Mouse (Mus musculus): Measurements from ENCODE around the gene F2.

Gene F2

DNA sequence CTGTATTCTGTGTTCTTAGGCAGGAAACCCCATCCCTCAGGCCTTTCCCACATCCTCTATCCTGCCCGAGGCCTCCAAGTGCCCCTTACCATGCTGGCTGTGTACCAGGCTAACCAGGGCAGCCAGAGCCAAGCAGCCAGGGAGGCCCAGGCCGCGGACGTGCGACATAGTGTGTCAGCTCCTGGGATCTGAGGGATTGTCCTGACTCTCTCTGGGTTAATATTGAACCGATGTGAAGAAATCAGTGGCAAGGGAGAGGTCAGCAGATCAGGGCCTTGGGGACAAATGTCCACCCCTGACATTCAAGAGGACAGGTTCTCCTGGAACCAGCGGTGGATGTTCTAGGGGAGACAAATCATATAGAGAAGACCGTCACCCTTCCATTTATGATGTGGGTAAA is at the start of gene F2:
TSS of gene F2 (minus strand) at position 186 of the 400 bp plus-strand sequence.
- no peak for DNase-seq (ENCODE audit: low read depth in 2 of 2, low spot score in 2 of 2)

DNA sequence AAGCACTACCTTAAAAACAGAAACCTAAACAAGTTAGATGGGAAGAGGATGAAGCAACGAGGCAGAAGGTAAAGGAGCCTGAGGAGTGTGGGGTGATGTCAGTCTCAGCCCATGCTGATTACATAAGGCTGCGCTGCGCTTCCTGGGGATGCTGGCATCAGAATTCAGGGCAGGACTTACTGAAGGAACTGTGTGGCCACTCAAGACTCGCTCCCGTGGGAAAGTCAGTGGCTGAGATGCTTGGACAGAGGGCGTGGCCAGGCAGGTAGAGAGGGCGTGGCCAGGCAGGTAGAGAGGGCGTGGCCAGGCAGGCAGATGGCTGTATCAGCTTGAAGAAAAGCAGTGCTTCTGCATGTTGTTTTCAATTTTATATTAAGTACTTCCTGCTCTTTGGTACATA is 47.7 kb upstream of the F2 start:
- no peak for DNase-seq (ENCODE audit: low read depth in 2 of 2, low spot score in 2 of 2)

GRCm38 (mm10) chr2:91682850-91683249 is 46.6 kb upstream of the F2 start:
- DNase-seq (ENCODE audit: low read depth in 2 of 2, low spot score in 2 of 2), result peak in 1 of 2 experiments; percentile 9

DNA sequence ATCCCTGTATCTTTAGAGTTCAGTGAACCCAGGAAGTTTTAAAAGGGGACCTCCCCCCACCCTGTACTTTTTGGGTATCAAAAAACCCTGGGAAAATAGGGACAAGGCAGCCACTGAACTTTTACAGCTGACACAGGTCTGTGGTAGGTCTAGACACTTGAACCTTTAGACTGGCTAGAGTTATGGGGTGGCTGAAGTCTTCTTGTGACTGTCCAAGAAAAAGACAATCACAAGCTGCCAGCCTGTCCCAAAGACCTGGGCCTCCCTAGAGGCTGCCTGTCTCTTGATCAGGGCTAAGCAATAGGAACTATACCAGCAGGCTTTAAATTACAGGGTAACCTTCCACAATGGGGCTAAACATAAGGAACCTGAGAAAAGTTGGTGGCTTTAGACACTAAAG is 40.7 kb upstream of the F2 start:
- no peak for DNase-seq (ENCODE audit: low read depth in 2 of 2, low spot score in 2 of 2)

DNA sequence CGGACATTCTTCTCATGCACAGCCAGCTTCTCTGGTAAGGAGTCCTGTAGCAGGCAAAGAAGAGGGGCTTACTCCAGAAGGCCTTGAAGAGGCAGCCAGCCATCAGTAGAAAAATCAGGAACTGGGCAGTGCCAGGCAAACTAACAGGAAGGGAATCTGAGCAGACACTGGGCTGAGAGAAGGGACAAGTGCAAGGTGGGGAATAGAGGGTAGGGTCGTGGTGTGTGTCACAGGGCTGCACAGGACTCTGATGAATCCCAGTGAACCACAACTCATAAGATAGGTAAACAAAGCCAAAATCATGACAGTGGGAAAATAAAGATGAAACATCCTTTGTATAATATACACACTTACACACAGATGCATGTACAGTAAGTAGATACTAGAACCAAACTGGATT is 40.2 kb upstream of the F2 start:
- DNase-seq (ENCODE audit: low read depth in 2 of 2, low spot score in 2 of 2), result no peak

- no peak for DNase-seq (ENCODE audit: low read depth in 2 of 2, low spot score in 2 of 2)
Measured at GRCm38 (mm10) chr2:91674895-91675294, 38.7 kb upstream of the F2 start.

- DNase-seq (ENCODE audit: low read depth in 2 of 2, low spot score in 2 of 2), result no peak
Measured at GRCm38 (mm10) chr2:91673587-91673986, 37.4 kb upstream of the F2 start.

GRCm38 (mm10) chr2:91670038-91670437 is 33.8 kb upstream of the F2 start:
- DNase-seq (ENCODE audit: low read depth in 2 of 2, low spot score in 2 of 2), result no peak

- DNase-seq (ENCODE audit: low read depth in 2 of 2, low spot score in 2 of 2), result no peak
Measured at GRCm38 (mm10) chr2:91669326-91669725, 33.1 kb upstream of the F2 start.

GRCm38 (mm10) chr2:91667747-91668146 is 31.5 kb upstream of the F2 start:
- DNase-seq (ENCODE audit: low read depth in 2 of 2, low spot score in 2 of 2), result no peak

GRCm38 (mm10) chr2:91666386-91666910 is 30.2 kb upstream of the F2 start:
- DNase-seq (ENCODE audit: low read depth in 2 of 2, low spot score in 2 of 2), result no peak

GRCm38 (mm10) chr2:91664780-91665179 is 28.6 kb upstream of the F2 start:
- no peak for DNase-seq (ENCODE audit: low read depth in 2 of 2, low spot score in 2 of 2)

DNA sequence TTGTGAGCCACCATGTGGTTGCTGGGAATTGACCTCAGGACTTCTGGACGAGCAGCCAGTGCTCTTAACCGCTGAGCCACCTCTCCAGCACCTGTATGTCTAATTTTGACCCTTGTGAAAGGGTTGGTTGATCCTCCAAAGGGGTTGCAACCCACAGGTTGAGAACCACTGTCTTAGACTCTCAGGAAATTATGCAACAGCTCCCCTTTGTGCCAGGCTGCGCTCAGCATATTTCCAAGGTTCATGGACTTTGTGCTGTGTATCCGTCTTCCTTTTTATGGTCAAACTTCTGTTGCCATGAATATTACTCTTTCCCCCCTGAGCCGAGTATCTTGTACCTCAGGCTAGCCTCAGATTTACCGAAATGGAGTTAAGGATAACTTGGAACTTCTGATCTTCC is 24.8 kb upstream of the F2 start:
- no peak for DNase-seq (ENCODE audit: low read depth in 2 of 2, low spot score in 2 of 2)

DNA sequence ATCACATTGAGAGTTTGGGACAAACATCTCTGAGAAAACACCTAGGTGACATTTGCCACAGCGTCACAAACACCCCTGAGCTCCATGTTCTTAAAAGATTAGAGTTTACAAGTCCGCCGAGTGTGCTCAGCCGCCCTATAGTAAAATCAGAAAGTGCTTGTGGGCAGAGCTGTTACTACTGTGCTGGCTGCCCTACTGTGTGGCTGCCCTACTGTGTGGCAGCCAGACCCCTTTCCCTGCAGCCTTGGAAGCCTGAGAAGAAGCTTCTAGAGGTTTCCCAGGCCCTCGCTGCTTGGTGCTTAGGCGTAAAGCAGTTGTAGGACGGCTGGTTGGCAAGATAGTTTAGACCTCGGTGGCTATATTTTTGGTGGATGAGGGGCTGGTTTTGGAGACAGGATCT is 23.4 kb upstream of the F2 start:
- DNase-seq (ENCODE audit: low read depth in 2 of 2, low spot score in 2 of 2), result no peak

- DNase-seq (ENCODE audit: low read depth in 2 of 2, low spot score in 2 of 2), result no peak
Measured at GRCm38 (mm10) chr2:91656774-91657173, 20.6 kb upstream of the F2 start.

- DNase-seq (ENCODE audit: low read depth in 2 of 2, low spot score in 2 of 2), result no peak
Measured at GRCm38 (mm10) chr2:91655827-91656226, 19.6 kb upstream of the F2 start.

DNA sequence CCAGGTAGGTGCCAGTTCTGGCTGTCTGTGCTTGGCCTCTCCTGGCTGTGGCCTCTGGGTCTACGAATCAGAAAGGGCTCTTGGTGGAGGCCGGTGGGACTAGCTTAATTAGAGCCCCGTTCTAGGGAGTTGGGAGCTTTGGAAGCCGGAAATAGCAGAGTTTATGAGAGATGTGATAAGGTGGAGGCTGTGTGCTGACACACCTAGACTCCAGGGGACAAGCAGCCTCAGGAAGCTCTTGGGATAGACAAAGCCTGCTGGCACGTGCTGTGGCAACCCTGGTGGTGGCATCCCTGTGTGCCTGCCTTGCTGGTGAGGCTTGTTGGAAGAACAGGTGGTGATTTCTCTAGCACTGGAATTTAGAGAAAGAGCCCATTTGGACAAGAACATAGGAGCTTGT is 19.2 kb upstream of the F2 start:
- DNase-seq (ENCODE audit: low read depth in 2 of 2, low spot score in 2 of 2), result no peak

- no peak for DNase-seq (ENCODE audit: low read depth in 2 of 2, low spot score in 2 of 2)
Measured at GRCm38 (mm10) chr2:91652863-91653262, 16.6 kb upstream of the F2 start.

DNA sequence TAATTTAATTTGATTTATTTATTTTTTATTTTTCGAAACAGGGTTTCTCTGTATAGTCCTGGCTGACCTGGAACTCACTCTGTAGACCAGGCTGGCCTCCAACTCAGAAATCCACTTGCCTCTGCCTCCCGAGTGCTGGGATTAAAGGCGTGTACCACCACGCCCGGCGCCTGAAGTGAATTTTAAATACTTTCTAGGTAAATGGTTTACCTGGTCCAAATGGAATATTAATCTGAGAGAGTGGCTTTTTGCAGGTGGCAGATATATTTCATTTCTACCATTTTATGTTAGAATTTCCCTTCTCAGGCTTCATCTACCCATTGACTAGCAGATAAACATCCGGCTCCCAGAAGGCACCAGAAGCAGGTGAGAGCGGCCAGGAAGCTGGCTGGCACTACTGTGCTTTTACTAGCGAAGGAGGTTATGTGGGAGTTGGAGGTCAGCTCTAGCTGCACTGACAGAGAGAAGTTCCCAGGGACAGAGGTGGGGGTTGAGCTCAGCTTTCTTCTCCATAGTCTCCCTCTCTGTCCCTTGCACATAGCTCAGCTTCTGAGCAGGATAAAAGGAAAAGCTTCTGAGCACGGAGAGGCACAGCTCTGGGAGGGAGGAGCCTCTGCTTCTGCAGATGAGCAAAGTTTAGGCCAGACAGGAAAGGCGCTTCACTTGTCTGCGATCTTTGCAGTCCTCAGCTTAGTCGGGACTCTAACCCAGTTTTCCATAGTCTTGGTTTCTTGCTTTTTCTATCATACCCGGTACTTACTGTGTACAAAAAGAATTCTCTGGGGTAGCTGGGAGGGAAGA is 15.4 kb upstream of the F2 start:
- DNase-seq (ENCODE audit: low read depth in 2 of 2, low spot score in 2 of 2), result no peak

DNA sequence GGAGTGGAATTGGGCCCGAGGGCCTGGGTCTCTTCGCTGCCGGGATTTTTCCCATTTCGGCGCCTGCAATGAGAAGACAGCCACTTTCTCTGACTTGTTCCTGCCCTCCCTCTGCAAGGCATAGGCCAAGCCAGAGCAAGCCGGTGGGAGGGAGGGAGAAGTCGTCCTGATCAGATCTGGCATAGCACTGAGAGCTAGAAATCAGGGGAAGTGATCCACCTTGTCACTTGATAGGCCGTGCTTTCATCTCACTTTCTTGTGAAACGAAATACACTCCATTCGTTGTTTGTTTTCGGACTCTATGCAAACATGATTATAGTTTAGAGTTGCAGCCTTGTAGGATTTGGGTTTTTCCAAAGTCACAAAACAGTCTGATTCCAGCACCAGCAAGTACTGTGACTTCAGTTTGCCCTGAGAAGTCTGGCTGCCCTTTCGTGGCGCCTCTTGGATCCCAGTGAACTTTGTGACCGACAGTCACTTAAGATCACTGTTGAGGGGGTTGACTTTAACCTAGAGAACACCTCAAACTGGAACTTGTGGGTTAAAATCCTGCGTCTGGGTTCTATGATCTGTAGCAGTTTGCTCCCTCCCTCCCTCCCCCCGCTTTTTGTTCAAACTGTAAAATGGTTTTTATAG is 14.3 kb upstream of the F2 start:
- DNase-seq (ENCODE audit: low read depth in 2 of 2, low spot score in 2 of 2), result no peak

GRCm38 (mm10) chr2:91649553-91650359 is 13.5 kb upstream of the F2 start, which contains the start of the genes Zfp408 and Arhgap1:
Gene Zfp408, minus strand, starts transcription at chr2:91649791.
Gene Arhgap1, plus strand, starts transcription at chr2:91649860.
- DNase-seq (ENCODE audit: low read depth in 2 of 2, low spot score in 2 of 2), result peak; percentile 93 to 95

- no peak for DNase-seq (ENCODE audit: low read depth in 2 of 2, low spot score in 2 of 2)
Measured at GRCm38 (mm10) chr2:91649152-91649551, 12.9 kb upstream of the F2 start.

Measured in CD8-positive naive resting alpha-beta T cell, adult 2 months (primary cell).